Mouse (Mus musculus) thymus, adult 2 months (tissue): ENCODE measurements around the gene Setd2.

Experiments
- CTCF ChIP-seq: fragments of 200-500 bp; IDR thresholded peaks from 2 replicates; pipeline ENCODE4 v1.5.1; 2012; ENCODE audit warnings: mild to moderate bottlenecking, control low read depth, low read length, moderate library complexity, borderline replicate concordance; ENCODE audit not compliant: control insufficient read depth, poor library complexity, insufficient read depth; ENCODE audit errors: extremely low read depth
- POLR2A ChIP-seq: fragments of 200-500 bp; IDR thresholded peaks from 2 replicates; pipeline ENCODE4 v1.6.1; 2012; ENCODE audit warnings: mild to moderate bottlenecking, low read length, control low read depth, moderate library complexity; ENCODE audit not compliant: control insufficient read depth, poor library complexity, insufficient read depth; ENCODE audit errors: extremely low read depth

DNA sequence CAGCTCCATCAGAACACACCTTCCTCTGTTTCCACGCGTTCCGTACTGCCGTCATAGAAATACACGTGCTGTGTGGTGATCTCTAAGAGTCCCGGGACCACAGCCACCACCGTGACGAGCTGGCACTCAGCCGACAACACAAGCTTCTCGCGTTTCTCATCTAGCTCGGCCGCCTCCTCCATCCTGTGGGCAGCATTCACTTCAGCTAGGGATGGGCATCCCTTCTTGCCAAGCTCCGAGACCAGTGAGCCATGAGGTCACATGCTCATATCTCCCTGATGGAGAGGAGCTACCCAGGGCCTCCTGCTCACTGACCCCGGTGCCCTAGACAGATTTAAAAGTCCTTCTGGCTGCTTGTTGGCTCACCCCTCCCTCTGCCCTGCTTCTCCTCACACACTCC, 97.8 kb downstream of the Setd2 start:
- TF ChIP-seq CTCF (no peak), POLR2A (no peak)
